Mouse (Mus musculus) C2C12 (cell line): ENCODE data around the gene Tmem167. TPM values are rescaled to one million over a fixed set of nuclear protein-coding genes. Genes with fewer than 3 reads are reported as not detected.

ENCODE experiments used
- H3K27me3 ChIP-seq: one replicate; pipeline ENCODE4 v1.6.1; 2011; ENCODE audit not compliant: control insufficient read depth, insufficient read depth, insufficient read length
- H3K36me3 ChIP-seq: one replicate; pipeline ENCODE4 v1.6.1; 2011; ENCODE audit not compliant: control insufficient read depth, insufficient read depth
- H3K4me3 ChIP-seq: one replicate; pipeline ENCODE4 v1.5.1; 2011; ENCODE audit warnings: mild to moderate bottlenecking, control low read depth; ENCODE audit not compliant: poor library complexity, insufficient read depth, severe bottlenecking
- H3K79me2 ChIP-seq: one replicate; pipeline ENCODE4 v1.6.1; 2011; ENCODE audit not compliant: control insufficient read depth, insufficient read depth
- H3K79me3 ChIP-seq: one replicate; pipeline ENCODE4 v1.6.1; 2011; ENCODE audit warnings: low read depth, control low read depth
- H3ac ChIP-seq: one replicate; pipeline ENCODE3; 2011; ENCODE audit warnings: low read depth; ENCODE audit not compliant: control insufficient read depth, insufficient read length
- CEBPB ChIP-seq: IDR thresholded peaks from one replicate; pipeline ENCODE4 v1.6.1; 2011; ENCODE audit warnings: low read depth, mild to moderate bottlenecking, control low read depth, moderate library complexity
- CTCF ChIP-seq: IDR thresholded peaks from one replicate; pipeline ENCODE4 v1.5.1; 2011; ENCODE audit not compliant: control insufficient read depth, insufficient read depth, insufficient read length
- FOSL1 ChIP-seq: IDR thresholded peaks from one replicate; pipeline ENCODE4 v1.8.0; 2011; ENCODE audit warnings: mild to moderate bottlenecking, low read length; ENCODE audit not compliant: poor library complexity, insufficient read depth, severe bottlenecking
- MAX ChIP-seq: IDR thresholded peaks from one replicate; pipeline ENCODE4 v1.6.1; 2011; ENCODE audit warnings: mild to moderate bottlenecking, control low read depth
- MYOD1 ChIP-seq: IDR thresholded peaks from one replicate; pipeline ENCODE4 v1.6.1; 2011; ENCODE audit warnings: low read depth; ENCODE audit not compliant: control insufficient read depth, insufficient read length
- MYOG ChIP-seq: IDR thresholded peaks from one replicate; pipeline ENCODE4 v1.6.1; 2011; ENCODE audit not compliant: control insufficient read depth, insufficient read length; ENCODE audit errors: extremely low read depth
- USF1 ChIP-seq: IDR thresholded peaks from one replicate; pipeline ENCODE4 v1.6.1; 2011; ENCODE audit warnings: low read depth, mild to moderate bottlenecking, control low read depth, moderate library complexity
- polyA plus RNA-seq: library from polyadenylated mRNA; unstranded; fragments of >200 nt; fragmentation: generic; extraction: Trizol; gene quantifications from one replicate; pipeline ENCODE4 v1.2.1, GENCODE M21; 2012; ENCODE audit warnings: missing spikeins

Tmem167 gene
- polyA plus RNA-seq, 1 experiment = 10.0 TPM

GRCm38 (mm10) chr13:90141681-90142080 is 52.8 kb downstream of the Tmem167 start:
- Histone ChIP-seq H3K36me3 (no peaks in the 10 kb centered on the region), H3ac (no peak overlapping the region), H3K27me3 (no peaks in the 10 kb centered on the region), H3K4me3 (no peak overlapping the region), H3K79me3 (no peaks in the 10 kb centered on the region), H3K79me2 (no peaks in the 10 kb centered on the region)
- TF ChIP-seq FOSL1 (no peak), USF1 (no peak), MYOG (no peak), CTCF (no peak), CEBPB (no peak), MYOD1 (no peak), MAX (no peak)

GRCm38 (mm10) chr13:90143245-90143644 is 54.3 kb downstream of the Tmem167 start:
- Histone ChIP-seq H3ac (no peak overlapping the region), H3K4me3 (no peak overlapping the region), H3K36me3 (no peaks in the 10 kb centered on the region), H3K79me2 (no peaks in the 10 kb centered on the region), H3K79me3 (no peaks in the 10 kb centered on the region), H3K27me3 (no peaks in the 10 kb centered on the region)
- TF ChIP-seq FOSL1 (no peak), CTCF (no peak), MYOG (no peak), USF1 (no peak), CEBPB (no peak), MYOD1 (no peak), MAX (no peak)

- no peak for TF ChIP-seq CTCF
- no peak for TF ChIP-seq USF1
- TF ChIP-seq CEBPB = no peak
- no peak for TF ChIP-seq MYOD1
- no peak for TF ChIP-seq MYOG
- no peak for TF ChIP-seq FOSL1
- TF ChIP-seq MAX = no peak
- no peaks in the 10 kb centered on the region for H3K79me3 ChIP-seq
- H3K79me2 ChIP-seq = no peaks in the 10 kb centered on the region
- H3K4me3 ChIP-seq = no peak overlapping the region
- no peaks in the 10 kb centered on the region for H3K36me3 ChIP-seq
- H3ac ChIP-seq = no peak overlapping the region
- H3K27me3 ChIP-seq = no peaks in the 10 kb centered on the region
Measured at GRCm38 (mm10) chr13:90151881-90152280, 63.0 kb downstream of the Tmem167 start.

GRCm38 (mm10) chr13:90152536-90153273 is 63.8 kb downstream of the Tmem167 start:
- no peak overlapping the region for H3ac ChIP-seq
- no peak for TF ChIP-seq CTCF
- no peak for TF ChIP-seq CEBPB
- TF ChIP-seq USF1 = no peak
- TF ChIP-seq MYOD1 = no peak
- TF ChIP-seq MYOG = no peak
- TF ChIP-seq MAX = no peak
- TF ChIP-seq FOSL1 = no peak
- no peak overlapping the region for H3K4me3 ChIP-seq
- H3K79me3 ChIP-seq = no peaks in the 10 kb centered on the region
- H3K27me3 ChIP-seq = no peaks in the 10 kb centered on the region
- no peaks in the 10 kb centered on the region for H3K79me2 ChIP-seq
- no peaks in the 10 kb centered on the region for H3K36me3 ChIP-seq

- no peak overlapping the region for H3K4me3 ChIP-seq
- TF ChIP-seq MAX (no peak), MYOD1 (no peak), CTCF (no peak), FOSL1 (no peak), USF1 (no peak), MYOG (no peak)
- no peaks in the 10 kb centered on the region for H3K79me3 ChIP-seq
- no peak overlapping the region for H3ac ChIP-seq
- H3K79me2 ChIP-seq = no peaks in the 10 kb centered on the region
- H3K36me3 ChIP-seq = no peaks in the 10 kb centered on the region
- H3K27me3 ChIP-seq = no peaks in the 10 kb centered on the region
Measured at GRCm38 (mm10) chr13:90164147-90164546, 75.2 kb downstream of the Tmem167 start.

- no peaks in the 10 kb centered on the region for H3K79me3 ChIP-seq
- H3K36me3 ChIP-seq = no peaks in the 10 kb centered on the region
- no peaks in the 10 kb centered on the region for H3K79me2 ChIP-seq
- no peak overlapping the region for H3ac ChIP-seq
- H3K27me3 ChIP-seq = no peaks in the 10 kb centered on the region
- no peak overlapping the region for H3K4me3 ChIP-seq
- TF ChIP-seq CEBPB = no peak
- no peak for TF ChIP-seq USF1
- TF ChIP-seq MYOG = no peak
- TF ChIP-seq FOSL1 = no peak
- TF ChIP-seq MAX = no peak
- no peak for TF ChIP-seq MYOD1
- no peak for TF ChIP-seq CTCF
Measured at GRCm38 (mm10) chr13:90167044-90167443, 78.1 kb downstream of the Tmem167 start.
